Mouse (Mus musculus): ENCODE measurements at regions not wholly inside any gene's neighbourhood (a gene's known extent, or its start where the extent isn't known, plus 50 kb on each side); places are given as distances from the start of the nearest gene placed in this dataset.

- no peak for DNase-seq
These were observed 56.5 kb downstream of the Otud1 start for GRCm38 (mm10) chr2:19714025-19714424.

GRCm38 (mm10) chr2:19715564-19716238 lies 58.1 kb downstream of the Otud1 start:
- DNase-seq = peak; percentile 64 to 66

DNA sequence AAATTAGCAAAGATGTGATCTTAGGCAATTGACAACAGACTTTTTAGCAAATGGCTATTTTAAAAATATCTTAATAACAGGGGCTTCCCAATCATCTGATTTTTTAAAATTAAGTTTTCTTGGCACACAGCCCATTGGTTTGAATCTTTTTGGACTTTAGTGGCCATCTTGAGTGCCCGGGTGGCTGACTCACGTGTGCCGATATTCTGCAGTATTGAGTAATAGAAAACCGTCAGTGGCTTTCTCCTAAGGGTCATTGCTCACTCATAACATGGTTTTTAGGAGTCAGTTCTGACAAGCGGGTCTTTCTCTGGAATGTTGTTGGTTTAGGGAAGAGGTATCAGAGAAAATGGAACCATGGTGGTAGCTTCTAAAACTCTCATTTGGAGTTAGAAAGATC lies 58.8 kb downstream of the Otud1 start:
- DNase-seq = no peak

- DNase-seq = no peak
These were observed 68.5 kb downstream of the Otud1 start for GRCm38 (mm10) chr2:19726085-19726484.

GRCm38 (mm10) chr2:19726904-19727303 lies 69.4 kb downstream of the Otud1 start:
- DNase-seq = peak; percentile 20 to 29

GRCm38 (mm10) chr2:19732922-19733859 lies 75.6 kb downstream of the Otud1 start:
- no peak for DNase-seq

GRCm38 (mm10) chr2:19734164-19734870 lies 76.8 kb downstream of the Otud1 start:
- peak; percentile 73 to 82 for DNase-seq

DNA sequence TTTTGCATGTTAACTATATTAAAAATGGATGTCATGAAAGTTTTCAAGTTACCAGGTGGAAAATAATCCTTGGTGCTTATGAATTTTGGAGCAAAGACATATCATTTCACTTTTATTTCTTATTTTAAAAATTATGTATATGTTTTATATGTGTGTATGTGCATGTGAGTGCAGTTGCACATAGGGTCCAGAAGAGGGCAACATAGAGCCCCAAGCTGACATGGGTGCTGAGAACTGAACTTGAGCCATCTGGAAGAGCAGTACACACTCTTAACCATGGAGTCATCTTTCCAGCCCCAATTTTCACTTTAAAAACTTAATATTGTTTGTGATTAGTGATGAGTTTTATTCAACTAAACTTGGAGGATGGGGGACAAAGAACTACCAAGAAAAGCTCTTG lies 84.0 kb downstream of the Otud1 start:
- no peak for DNase-seq

DNA sequence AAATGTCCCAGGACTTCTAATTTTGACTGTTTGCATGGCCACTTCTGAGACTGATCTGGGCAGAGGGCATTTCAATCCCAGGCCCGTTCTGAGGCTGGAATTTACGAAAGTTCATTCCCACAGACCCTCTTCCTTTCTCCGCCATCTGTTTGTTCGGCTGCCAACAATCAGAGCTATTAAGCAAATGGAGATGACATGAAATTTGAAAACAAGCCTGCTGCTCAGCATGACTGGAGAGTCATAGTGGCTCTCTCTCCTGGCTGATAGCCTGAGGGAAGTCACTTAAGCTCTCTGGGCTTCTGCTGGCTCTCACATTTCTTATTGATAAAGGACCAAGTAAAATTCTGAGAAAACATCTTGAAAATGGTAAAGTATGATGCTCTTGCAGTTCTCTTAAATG lies 85.9 kb downstream of the Otud1 start:
- no peak for DNase-seq

DNA sequence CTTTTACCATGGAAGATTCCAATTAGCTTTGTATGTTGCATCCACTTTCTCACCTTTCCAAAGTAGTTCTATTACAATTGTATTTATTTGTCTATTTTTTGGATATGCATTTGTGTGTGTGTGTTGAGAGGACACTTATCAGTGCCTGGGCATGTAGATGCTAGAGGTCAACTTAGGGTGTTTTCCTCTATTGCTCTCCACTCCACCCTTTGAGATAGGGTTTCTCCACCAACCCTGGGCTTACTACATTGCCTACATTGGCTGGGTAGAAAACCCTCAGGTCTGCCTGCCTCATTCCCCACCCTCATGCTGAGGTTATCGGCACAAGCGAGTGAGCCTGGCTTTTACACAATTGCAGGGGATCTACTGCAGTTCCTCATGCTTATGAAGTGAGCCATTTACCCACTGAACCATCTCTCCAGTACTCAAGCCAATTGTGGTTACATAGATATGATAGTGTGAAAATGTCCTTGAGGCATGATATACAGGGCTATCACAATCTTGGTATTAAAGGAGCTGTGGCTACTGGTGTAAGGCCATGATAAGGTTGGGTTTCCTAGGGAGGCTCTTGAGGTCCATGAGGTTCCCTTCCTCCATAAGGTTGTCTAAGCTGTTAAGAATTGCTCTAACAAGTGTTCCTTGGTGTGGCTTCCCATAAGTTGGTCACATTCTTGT lies 87.6 kb downstream of the Otud1 start:
- no peak for DNase-seq

GRCm38 (mm10) chr2:19752753-19753152 lies 95.2 kb downstream of the Otud1 start:
- no peak for DNase-seq

GRCm38 (mm10) chr2:19753479-19753878 lies 95.9 kb downstream of the Otud1 start:
- DNase-seq = no peak

GRCm38 (mm10) chr2:19757910-19758309 lies 100.4 kb downstream of the Otud1 start:
- DNase-seq = no peak

DNA sequence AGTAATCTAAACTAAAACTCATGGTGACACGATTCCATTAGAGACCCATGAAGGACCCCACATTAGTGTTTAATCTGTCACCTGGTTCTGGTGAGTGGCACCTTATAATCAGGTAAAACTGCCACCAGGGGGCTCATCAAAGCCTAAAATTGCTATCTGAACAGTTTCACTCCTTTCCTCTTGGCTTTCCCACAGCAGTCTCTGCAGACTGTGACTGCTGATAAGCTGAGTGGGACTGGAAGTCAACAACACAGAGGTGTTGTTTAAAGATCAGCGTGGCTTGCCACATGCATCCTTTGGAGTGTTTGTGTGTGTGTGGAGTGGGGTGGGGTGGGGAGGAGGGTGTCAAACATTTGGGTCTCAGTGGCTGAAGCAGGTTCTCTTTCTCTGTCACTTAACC lies 101.6 kb downstream of the Otud1 start:
- peak in 1 of 2 experiments; percentile 3 for DNase-seq

DNA sequence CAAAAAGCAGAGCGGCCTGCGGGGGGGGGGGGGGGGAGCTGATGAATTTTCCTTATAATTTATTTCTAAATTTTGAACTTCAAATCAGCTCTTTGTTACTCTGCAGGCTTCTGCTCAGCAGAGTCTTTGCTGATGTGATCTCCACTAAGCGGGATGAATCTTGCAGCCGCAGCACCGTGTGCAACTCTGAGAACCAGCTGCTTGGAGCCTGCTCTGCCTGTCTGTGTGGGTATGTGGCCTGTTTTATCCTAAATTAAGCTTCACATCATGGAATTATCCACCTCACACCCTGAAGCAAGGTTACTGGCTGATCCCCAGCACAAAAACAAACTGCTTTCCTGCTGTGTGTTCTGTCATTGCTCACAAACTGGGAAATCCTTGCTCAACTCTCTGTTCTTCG lies 102.0 kb downstream of the Otud1 start:
- no peak for DNase-seq

DNA sequence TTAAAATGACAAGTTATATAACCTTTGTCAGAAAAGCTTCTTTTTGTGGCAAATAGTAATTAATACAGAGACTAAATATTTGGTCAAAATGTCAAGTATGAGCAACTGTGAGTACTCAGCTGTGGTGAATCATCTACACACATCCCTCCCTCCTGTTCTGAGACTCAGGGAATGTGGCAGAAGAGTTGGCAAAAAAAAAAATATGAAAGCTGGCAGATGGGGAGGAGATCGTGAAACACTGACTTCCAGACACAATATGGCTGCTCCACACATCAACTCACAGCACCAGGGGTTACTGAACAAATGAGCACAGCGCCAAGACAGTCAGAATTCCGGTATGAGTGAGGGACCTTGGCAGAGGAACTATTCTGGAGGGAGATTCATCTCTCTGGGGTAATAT lies 105.4 kb downstream of the Otud1 start:
- DNase-seq = no peak

DNA sequence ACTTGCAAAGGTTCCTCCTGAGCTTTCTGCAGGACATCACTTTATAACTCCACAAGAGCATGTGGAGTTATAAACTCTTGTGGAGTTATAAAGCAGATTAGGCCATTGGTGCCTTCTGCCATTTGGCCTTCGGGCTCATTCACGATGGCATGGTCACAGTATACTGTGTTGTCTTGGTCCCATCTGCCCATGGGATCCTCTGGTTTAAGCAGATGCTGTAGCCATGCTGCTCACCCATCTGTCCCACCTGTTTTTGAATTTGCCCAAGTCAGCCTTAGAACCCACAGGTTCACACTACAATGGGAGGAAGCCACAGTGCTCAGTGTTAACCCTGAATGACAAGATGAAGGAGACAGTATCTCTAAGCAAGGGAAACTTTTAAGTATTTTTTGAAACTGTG lies 124.7 kb upstream of the Etl4 start:
- no peak for DNase-seq

- no peak for DNase-seq
These were observed 123.8 kb upstream of the Etl4 start for GRCm38 (mm10) chr2:19785663-19786260.

GRCm38 (mm10) chr2:19792177-19792576 lies 117.4 kb upstream of the Etl4 start:
- no peak for DNase-seq

- DNase-seq = no peak
These were observed 112.8 kb upstream of the Etl4 start for GRCm38 (mm10) chr2:19796790-19797189.
